Mouse (Mus musculus) ES-E14 (cell line): ENCODE measurements at regions not wholly inside any gene's neighbourhood (a gene's known extent, or its start where the extent isn't known, plus 50 kb on each side); places are given as distances from the start of the nearest gene placed in this dataset.

Source experiments
- CHD2 ChIP-seq: IDR thresholded peaks from 2 replicates; pipeline ENCODE4 v1.6.1; 2014; ENCODE audit warnings: mild to moderate bottlenecking, low read depth, low read length, inconsistent platforms
- HCFC1 ChIP-seq: IDR thresholded peaks from 2 replicates; pipeline ENCODE4 v1.6.1; 2012; ENCODE audit warnings: low read length, inconsistent platforms, borderline replicate concordance; ENCODE audit not compliant: insufficient read depth
- MAFK ChIP-seq: IDR thresholded peaks from 2 replicates; pipeline ENCODE4 v1.6.1; 2014; ENCODE audit warnings: mild to moderate bottlenecking, low read depth, low read length, inconsistent platforms; ENCODE audit not compliant: insufficient read depth
- ZC3H11A ChIP-seq: IDR thresholded peaks from 2 replicates; pipeline ENCODE4 v1.6.1; 2012; ENCODE audit warnings: low read depth, mild to moderate bottlenecking, inconsistent platforms, low read length, borderline replicate concordance
- ZNF384 ChIP-seq: IDR thresholded peaks from 2 replicates; pipeline ENCODE4 v1.6.1; 2012; ENCODE audit warnings: low read depth, low read length, inconsistent platforms

GRCm38 (mm10) chr15:25503104-25503503 is 89.5 kb upstream of the Basp1 start:
- TF ChIP-seq ZNF384, result no peak
- TF ChIP-seq MAFK, result no peak
- no peak for TF ChIP-seq HCFC1
- TF ChIP-seq ZC3H11A, result no peak
- TF ChIP-seq CHD2, result no peak
